In the genomic region with DNA sequence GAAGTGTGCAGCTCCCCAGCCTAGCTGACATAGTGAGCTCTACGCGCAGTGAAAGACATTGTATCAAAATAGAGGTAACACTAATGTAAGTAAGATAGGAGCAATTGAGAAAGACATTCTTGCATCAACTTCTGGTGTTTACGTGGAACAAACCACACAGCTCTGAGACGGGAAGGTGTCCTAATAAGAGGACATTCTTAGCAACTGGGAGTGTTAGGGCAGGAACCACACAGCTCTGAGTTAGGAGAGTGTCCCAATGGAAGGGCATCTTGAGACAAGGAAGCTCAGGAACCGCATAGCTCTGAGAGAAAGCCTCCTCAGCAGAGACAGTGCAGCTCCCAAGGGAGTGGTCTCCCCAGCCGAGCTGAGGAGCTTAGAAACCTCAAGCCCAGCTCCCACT, we compare ENCODE assay signal across 28 mouse cellular contexts.
DNase-seq lines count a peak whose midpoint lies in the region; ATAC-seq lines count a peak whose summit lies in the region.
"Had no signal": no experiment of that assay in that cellular context is flagged by ENCODE, and none has a peak within 500 bp of the region (broad histone marks: within the 10 kb centered on the region; RNA-seq: fewer than 3 reads in every experiment).

No protein-coding gene starts in this region.

- peak; percentile 56; the same call in 1 of the 2 replicates for ATAC-seq in liver, embryonic 16.5 days (ENCODE audit: low read depth)
- ATAC-seq in liver, embryonic 12.5 days, result no peak
- peak; percentile 97 for ATAC-seq in granulocyte monocyte progenitor cell, adult 5-6 weeks (replicated peaks; ENCODE audit: poor library complexity, severe bottlenecking)
- peak; percentile 96 for ATAC-seq in megakaryocyte progenitor cell, adult 5-6 weeks (replicated peaks; ENCODE audit: poor library complexity)
- ATAC-seq: activated CD4-positive, CD25-positive, alpha-beta regulatory T cell, adult 4 months; forebrain, embryonic 14.5 days; forebrain, embryonic 16.5 days; Patski had no signal

- no peaks in the 10 kb centered on the region for H3K9me3 ChIP-seq in liver, embryonic 16.5 days (replicated peaks; ENCODE audit: control insufficient read depth, low read length)
- no peaks in the 10 kb centered on the region for H3K9me3 ChIP-seq in liver, embryonic 12.5 days (replicated peaks)
- H3K9me3 ChIP-seq: embryonic facial prominence, embryonic 13.5 days; embryonic facial prominence, embryonic 15.5 days; forebrain, embryonic 10.5 days; forebrain, embryonic 12.5 days; G1E had no signal

- no peak overlapping the region for H3K27ac ChIP-seq in liver, embryonic 16.5 days (ENCODE audit: low read length)
- no peak overlapping the region for H3K27ac ChIP-seq in liver, embryonic 12.5 days
- H3K27ac ChIP-seq: embryonic facial prominence, embryonic 13.5 days; embryonic facial prominence, embryonic 15.5 days; forebrain, embryonic 10.5 days; forebrain, embryonic 12.5 days had no signal

- peak; percentile 47 for DNase-seq in 416B (ENCODE audit: low read depth)
- no peak for DNase-seq in layer of hippocampus, postnatal 10 days (ENCODE audit: low spot score in 2 of 2)
- DNase-seq in ovary, adult 18-20 months (ENCODE audit: low spot score), result no peak
- DNase-seq: adrenal gland, adult 8-10 months; adrenal gland, postnatal 14 days; adrenal gland, postnatal 36 days; cerebellum, adult 11 months; cerebellum, adult 18-20 months; cerebellum, adult 8-10 months; cerebellum, adult 9-11 months; cerebellum, postnatal 14 days; cerebellum, postnatal 36 days; embryo, embryonic 11 days had no signal

- 63% methylated on average over 6 of the region's 6 CpGs for WGBS in liver, embryonic 16.5 days (ENCODE audit: insufficient replicate concordance)
- 71% methylated on average over 6 of the region's 6 CpGs for WGBS in liver, embryonic 12.5 days (ENCODE audit: insufficient replicate concordance)

- no peaks in the 10 kb centered on the region for H3K27me3 ChIP-seq in liver, embryonic 16.5 days (ENCODE audit: control insufficient read depth, insufficient read depth, low read depth, low read length)
- no peaks in the 10 kb centered on the region for H3K27me3 ChIP-seq in liver, embryonic 12.5 days (replicated peaks)
- H3K27me3 ChIP-seq: CH12.LX, Patski had no signal

- H3K4me2 ChIP-seq in liver, embryonic 16.5 days (ENCODE audit: low read depth, low read length), result no peak overlapping the region
- no peak overlapping the region for H3K4me2 ChIP-seq in liver, embryonic 12.5 days
- H3K4me2 ChIP-seq: embryonic facial prominence, embryonic 13.5 days; embryonic facial prominence, embryonic 15.5 days; forebrain, embryonic 12.5 days had no signal

- no peaks in the 10 kb centered on the region for H3K4me1 ChIP-seq in liver, embryonic 16.5 days (ENCODE audit: control insufficient read depth, low read depth, low read length)
- H3K4me1 ChIP-seq in liver, embryonic 12.5 days, result no peaks in the 10 kb centered on the region
- H3K4me1 ChIP-seq: embryonic facial prominence, embryonic 13.5 days; embryonic facial prominence, embryonic 15.5 days; forebrain, embryonic 10.5 days; forebrain, embryonic 12.5 days had no signal

- no peaks in the 10 kb centered on the region for H3K36me3 ChIP-seq in liver, embryonic 16.5 days (ENCODE audit: control insufficient read depth, insufficient read depth)
- no peaks in the 10 kb centered on the region for H3K36me3 ChIP-seq in liver, embryonic 12.5 days
- H3K36me3 ChIP-seq: embryonic facial prominence, embryonic 13.5 days; embryonic facial prominence, embryonic 15.5 days; forebrain, embryonic 10.5 days; forebrain, embryonic 12.5 days; G1E had no signal

- H3K9ac ChIP-seq in liver, embryonic 16.5 days (ENCODE audit: low read depth, low read length), result no peak overlapping the region
- no peak overlapping the region for H3K9ac ChIP-seq in liver, embryonic 12.5 days
- H3K9ac ChIP-seq: embryonic facial prominence, embryonic 13.5 days; embryonic facial prominence, embryonic 15.5 days; forebrain, embryonic 12.5 days had no signal

- no peak overlapping the region for H3K4me3 ChIP-seq in liver, embryonic 16.5 days (ENCODE audit: low read depth, low read length)
- H3K4me3 ChIP-seq in liver, embryonic 12.5 days, result no peak overlapping the region
- H3K4me3 ChIP-seq: embryonic facial prominence, embryonic 13.5 days; embryonic facial prominence, embryonic 15.5 days; erythroblast, embryonic 14.5 days; forebrain, embryonic 10.5 days; forebrain, embryonic 12.5 days had no signal
